Mouse (Mus musculus) thymus, postnatal 36 days (tissue): ENCODE results near the gene Ap5z1.
A peak's percentile ranks its signal among the peaks of the same experiment; 100 is the strongest.

ENCODE experiments used
- DNase-seq, 2 experiments: peaks; one replicate each; pipeline ENCODE4 v3.0.0; 2022; ENCODE audit warnings: mixed read lengths in 2 of 2

Ap5z1 gene

DNA sequence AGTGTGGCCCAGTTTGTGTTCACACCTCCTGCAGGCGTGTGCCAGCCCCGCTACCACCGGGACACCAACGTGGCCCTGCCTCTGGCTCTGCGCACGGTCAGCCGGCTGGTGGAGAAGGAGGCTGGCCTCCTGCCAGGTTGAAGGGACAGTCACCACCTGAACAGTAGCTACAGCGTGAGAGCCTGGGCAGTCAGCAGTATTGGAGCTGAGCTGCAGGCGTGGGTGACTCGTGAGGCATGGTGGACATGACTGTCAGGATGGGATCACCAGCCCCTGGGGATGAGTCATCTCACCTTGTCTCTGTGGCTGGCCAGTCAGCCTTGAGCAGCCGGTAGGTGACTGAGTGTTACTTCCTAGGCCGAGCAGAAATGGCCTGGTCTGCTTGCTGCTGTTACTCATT, 13.6 kb downstream of the Ap5z1 start:
- DNase-seq: no peak

DNA sequence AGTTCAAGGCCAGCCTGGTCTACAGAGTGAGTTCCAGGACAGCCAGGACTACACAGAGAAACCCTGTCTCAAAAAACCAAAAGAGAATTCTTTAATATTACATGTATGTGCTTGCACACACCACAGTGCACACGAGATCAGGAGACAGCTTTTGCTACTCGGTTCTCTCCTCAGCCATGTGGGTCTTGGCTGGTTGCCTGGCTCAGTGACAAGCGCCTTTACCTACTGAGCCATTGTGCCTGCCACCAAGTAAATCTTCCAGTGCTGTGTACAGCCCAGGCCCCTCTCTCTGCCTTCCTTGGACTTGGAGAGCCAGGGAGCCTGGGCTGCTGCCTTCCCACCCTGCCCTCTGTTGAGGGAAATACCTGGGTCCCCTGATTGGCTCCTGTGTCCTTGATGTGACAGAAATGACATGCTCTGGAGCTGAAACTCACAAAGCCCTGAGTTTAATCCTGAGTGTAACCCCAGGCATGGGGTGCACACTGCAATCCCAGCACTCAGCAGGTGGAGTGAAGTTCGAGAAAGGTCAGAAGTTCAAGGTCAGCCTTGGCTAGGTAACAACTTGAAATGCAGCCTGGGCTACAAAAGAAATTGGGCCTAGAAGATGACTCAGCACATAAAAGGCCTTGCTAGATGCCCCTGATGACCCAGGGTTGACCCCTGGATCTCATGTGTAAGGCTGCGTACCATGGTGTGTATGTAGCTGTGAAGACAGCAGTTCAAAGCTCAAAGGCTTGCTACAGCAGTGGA, 14.3 kb downstream of the Ap5z1 start:
- DNase-seq: no peak

DNA sequence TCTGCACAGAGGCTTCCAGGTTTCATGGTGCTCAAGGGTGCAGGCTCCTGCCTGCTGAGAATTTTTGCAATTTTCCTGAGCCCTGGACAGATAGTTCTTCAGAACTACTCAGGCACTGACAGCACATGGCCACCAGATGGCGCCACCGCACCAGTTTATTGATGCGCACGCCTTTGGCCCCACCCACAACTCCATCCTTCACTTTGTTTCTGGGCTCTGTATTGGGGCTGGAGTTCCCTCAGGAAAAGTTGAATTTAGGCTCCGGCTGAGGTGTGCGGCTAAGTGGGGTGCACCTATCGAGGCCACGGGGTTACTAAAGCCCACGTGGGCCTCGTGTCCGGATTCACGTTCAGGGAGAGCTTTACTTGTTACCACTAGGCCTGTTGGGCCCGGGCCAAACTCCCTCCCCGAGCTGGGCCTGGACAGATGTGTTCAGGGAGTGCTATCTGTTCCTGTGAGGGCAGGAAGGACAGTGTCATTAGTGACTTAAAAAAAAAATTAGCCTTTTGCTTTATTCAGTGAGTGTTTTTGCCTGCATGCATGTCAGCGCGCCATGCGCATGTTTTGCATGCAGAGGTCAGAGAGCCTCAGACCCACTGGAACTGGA, 15.2 kb downstream of the Ap5z1 start:
- peak; percentile 63 to 64 for DNase-seq

DNA sequence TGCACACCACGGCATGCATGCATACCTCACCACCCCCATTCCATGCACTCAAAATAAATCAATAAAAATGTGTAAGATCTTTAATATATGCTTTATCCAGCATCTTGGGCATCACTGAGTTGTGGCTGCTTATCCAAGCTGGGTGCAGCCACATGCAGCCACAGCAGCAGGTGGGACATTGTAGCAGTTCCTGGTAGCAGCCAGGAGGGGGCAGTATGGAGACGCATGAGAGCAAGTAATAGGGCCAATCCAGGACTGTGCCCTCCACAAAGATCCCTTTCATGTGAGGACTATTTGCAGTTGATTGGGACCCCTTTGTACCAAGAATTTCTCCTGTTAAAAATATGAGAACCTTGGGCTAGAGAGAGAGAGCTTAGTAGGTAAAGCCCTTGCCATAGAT, 18.8 kb downstream of the Ap5z1 start:
- DNase-seq: peak; percentile 29 to 45

DNA sequence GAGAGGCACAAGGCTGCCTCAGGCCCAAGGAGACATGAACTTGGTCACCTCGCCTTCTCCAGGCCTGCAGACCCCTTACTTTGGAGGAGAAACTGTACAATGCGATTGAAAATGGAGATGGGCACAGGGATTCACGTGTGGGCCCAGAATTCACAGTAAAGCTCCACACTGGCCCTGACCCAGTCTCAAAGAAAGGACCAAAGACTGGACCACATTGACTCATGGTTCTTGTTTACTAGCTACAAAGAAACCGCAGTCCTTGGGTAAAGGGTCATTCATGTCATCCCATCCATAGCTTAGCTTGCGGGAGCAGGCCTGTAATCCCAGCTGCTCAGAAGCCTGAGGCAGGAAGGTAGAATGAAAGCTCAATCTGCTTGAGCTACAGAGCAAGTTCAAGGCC, 19.8 kb downstream of the Ap5z1 start:
- no peak for DNase-seq

DNA sequence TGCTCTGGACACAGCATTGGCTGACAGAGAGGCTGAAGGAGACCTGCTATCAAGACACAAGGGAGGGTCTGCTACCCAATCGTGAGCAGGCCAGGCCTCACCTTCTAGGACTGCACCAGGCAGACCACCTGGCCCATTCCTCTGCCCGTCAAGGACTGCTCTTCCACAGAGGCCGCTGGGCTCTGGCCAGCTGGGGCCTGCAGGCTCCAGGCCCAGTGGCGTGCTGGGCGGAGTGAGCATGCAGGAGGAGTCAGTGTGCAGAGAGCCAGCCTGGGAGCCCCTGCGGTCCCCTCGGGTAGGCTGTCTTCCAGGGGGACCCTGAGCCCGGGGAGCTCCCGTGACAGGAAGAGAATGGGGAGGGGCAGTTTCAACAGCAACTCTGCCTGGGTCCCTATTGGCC, 22.9 kb downstream of the Ap5z1 start:
- DNase-seq: no peak

DNA sequence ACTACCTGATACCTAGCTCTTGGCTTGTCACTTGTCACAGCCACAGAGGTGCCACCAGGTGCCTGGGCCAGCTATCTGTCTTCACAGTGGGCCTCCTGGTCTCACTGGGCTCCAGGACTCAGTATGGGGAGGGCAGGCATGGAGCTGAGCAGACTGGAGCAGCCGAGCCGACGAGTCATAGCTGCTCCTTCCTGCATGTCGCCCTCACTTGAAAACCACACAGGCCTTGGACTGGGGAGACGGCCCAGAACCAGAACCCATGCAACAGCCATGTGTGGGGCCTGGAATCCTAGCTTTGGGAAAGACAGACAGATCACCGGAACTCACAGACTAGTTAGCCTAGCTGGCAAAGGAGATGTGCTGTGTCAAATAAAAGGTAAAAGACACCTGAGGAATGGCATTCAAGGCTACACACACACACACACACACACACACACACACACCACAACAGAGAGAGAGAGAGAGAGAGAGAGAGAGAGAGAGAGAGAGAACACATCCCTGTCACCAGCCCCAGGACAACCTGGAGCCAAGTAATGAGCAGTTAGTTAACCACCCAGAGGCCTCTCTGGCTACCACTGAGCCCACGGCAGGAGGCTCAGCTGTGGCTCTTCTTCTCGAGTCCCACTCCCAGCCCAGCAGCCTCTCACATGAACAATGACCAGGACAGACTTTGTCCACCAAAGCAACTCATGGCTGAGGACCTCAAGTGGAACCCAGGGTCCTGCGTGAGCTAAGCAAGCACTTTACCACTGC, 26.4 kb downstream of the Ap5z1 start:
- DNase-seq: no peak

DNA sequence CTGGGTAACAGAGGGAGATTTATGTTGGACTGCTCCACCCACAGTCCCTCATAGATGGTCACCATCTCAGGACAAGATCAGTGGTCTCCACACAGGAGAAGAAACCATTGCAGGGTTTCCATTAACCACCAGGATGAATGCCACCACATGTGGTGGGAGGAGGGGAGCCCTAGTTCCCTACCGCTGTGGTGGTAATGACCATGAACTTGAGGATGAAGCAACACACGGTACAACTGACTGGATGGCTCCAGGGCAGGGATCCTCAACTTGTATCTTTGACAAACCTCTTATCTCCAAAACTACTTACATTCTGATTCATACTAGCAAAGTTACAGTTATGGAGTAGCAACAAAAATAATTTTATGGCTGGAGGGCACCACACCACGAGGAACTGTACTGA, 29.6 kb downstream of the Ap5z1 start:
- DNase-seq: no peak

DNA sequence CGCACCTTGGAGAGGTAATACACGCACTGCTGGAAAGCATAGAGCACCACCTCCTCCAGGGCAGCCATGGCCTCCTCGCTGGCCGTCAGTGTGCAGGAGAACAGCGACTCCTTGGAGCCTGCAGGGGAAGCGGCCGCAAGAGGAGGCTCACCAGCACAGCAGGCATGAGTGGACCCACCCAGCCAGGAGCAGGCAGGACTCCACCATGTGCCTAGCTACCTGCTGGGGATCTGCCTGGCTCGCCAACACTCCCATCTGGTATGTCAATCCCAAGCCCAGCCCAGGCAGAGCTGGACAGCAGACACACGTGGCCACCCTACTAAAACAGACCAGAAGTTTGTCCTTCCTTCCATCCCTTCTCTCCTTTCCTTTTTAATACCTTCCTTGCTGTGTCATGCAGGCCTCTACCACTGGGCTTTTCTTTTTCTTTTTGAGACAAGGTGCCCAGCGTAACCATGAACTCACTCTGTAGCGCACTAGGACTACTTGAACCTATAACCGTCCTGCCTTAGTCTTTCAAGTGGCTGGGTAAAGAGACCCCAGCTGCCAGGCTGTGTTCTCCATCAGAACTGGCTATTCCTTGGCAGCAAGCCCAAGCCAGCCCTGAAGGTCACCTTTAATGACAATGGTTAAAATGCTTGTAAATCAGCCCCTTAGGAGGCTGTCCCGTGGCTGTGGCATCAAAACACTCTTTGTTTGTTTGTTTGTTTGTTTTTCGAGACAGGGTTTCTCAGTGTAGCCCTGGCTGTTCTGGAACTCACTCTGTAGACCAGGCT, 31.8 kb downstream of the Ap5z1 start:
- no peak for DNase-seq

DNA sequence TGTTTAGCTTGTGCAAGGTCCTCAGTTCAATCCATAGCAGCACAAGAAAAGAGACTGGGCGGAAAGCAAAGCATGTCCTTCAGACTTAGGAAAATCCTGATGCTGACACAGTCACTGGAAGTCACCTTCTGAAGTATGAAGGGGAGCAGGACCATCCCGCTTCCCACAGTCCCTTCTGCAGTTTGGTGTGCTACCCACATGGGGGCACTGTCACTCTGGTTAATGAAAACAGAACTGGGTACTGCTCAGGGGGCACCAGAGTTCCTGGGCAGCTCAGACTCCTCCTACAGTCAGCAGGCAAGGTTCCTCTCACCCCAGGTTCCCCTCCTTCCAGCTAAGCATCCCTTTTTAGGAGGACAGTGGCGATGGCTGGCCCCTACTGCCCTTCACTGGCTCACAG, 35.2 kb downstream of the Ap5z1 start:
- DNase-seq: peak in 1 of 2 experiments; percentile 14

DNA sequence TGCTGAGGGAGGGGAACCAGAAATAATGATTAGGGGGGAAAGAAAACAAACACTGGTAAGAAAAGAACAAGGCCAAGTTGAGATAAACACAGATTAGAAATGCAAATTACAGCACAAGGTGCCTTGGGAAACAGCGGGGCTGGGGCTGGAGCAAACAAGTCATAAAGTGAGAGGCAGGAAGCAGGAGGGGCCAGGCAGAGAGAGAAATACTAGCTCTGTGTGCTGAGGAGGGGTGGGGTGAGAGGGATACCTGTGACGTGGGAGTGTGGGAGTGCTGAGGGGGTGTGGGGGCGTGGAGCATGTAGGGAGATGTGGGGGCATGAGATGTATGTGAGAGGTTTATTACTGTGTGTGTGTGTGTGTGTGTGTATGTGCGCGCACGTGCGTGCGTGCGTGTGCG, 37.2 kb downstream of the Ap5z1 start:
- peak; percentile 7 to 22 for DNase-seq

DNA sequence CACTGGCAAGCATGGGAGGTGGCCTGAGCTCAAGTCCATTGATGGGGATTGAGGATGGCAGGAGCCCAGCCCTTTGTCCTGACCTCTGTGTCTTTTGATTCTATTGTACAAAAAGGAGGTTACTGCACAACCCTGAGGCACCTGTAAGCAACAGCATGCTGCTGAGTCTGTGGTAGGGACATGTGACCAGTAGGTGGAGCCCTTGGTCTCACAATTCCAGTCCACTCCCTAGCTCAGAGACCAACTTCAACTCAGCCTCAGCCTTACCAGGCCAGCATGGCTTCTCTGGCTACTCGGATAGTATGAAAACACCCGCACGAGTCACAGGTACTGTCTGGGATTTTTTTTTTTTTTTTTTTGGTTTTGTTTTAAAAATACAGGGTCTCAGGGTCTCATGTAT, 38.7 kb downstream of the Ap5z1 start:
- peak; percentile 47 to 51 for DNase-seq

DNA sequence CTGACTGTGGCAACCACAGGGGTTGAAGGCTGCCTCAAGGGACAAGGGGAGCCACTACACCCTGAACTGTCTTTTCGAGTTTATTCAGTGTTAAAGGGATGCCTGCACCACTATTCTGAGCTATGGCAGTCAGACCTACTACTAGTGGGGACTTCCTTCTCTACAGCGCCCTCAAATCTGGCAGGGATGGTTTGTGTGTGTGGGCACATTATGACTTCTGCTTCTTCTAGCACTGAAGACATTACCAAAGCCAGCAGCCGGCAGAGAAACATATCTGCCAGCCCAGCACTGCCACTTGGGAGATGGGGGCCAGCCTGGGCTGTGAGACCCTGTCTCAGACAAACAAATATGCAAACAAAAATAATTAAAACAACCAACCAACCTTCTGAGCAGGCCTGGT, 40.4 kb downstream of the Ap5z1 start:
- DNase-seq: no peak

DNA sequence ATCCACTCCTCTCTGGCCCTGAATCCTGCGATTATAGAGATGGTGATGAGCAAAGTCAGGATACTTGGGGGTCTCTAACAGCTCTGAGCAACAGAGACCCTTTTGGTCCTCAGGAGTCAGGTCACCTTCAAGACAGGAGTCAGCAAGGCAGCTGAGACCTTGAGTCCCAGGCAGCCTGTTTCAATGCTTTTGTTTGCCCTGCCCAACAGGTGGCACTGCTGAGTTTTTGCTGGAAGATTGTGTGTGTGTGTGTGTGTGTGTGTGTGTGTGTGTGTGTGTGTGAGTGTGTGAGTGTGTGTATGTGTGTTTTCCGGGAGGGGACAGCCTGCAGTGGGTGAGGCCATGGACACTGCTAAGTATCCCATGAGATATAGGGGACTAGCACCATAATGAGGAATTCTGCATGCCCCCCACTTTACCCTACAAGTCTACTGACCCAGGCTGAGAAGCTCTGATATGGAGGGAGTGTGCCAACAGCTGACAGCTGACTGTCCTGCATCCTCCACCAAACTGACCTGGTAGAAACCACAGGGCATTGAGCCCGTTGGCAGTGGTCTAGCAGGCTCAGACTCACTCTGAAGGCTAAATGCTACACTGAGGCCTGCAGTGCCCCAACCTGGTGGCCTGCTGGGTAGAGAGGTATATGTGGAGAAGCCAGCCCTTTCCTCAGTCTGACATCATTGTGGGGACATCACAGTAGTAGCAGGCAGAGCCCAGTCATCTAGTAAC, 42.1 kb downstream of the Ap5z1 start:
- no peak for DNase-seq

DNA sequence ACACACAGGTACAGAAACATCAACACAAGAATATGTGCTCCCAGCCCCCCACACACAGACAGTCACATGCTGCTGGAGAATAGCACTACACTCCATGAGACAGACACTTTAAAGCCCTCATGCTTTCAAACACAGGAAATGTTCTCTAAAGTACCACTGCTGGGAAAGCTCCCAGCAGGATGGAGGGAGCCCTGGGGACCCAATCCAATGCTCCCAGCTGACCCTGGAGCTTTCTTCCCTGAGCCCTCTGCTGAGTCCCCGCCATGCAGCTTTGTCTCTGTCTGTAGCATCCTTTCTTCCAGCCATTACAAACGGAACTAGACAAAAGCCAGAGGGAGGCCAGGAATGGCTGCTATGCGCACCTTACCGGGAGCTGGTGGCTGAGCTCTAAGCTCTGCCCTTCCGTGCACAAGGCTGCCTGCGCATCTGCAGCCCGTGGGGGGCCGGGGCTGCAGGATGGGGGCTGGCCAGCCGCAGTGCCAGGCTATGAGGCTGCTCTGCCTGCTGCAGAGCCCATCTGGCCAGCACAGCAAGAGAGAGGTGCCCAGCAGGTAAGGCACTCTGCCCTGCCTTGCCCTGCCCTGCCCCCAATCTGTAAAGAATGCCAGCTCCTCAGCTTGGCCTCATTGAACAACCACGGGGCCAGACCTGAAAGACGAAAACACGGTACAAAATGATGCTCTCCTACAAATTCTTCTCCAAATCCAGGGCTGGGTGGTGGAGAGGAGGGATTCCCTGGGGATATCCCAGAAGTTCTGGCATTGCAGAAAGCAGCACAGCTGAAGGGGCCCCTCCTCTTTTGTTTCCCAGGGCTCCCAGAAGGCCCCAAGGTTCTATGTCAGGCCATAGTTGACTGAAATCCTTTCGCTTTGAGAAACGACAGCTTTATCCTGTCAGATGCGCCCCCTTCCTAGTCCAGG, 45.7 kb downstream of the Ap5z1 start:
- no peak for DNase-seq

DNA sequence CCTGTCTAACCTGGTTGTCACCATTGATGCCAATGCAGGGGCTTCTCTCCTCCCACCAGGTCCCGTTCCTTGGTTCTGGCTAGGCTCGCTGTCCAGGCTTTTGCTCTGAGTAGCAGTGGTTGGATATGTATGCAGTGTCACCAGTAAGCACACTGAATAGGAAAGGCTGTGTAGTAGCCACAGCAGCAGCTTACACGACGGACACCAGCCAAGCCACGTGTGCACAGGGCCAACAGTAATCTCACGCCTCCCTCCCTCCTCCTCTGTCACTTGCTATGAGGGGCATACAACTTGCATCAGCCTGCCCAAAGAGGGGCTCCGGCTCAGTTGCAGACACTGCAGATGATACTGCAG, 46.3 kb downstream of the Ap5z1 start:
- DNase-seq: no peak

DNA sequence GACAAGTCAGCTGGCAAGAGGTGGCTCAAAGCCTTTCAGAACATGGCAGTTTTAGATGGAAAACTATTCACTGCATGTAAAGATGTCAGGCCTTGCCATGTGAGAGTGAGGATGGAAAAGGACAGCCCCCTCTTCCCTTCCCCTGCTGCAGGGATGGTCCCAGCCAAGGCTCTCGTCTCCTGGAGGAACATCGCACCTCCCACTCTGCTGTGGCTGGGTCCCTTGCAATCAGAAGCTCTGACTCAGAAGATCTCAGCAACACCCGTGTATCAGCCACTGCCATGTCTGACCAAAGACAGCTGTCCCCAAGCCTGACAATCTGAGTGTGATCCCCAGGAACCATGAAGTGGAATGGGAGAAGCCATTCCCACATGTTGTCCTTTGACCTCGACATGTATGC, 48.4 kb downstream of the Ap5z1 start:
- DNase-seq: no peak

DNA sequence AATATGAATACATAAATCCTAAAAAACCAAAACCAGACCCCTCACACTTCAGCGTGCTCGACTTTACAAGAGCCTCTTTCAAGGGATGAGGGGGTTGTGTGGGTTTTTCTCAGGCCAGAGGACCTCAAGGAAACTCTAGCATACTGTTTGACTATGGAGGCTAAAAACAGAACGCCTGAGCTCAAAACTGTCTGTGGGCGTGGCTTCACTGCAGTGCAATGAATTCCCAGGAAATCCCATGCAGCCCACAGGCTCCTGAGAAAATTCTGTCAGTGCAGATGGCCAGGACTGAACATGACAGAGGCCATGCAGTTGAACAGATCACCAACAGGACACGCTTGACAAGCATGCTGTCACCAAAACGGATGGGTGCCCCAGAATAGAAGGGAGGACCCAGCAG, 55.2 kb downstream of the Ap5z1 start:
- DNase-seq: no peak

DNA sequence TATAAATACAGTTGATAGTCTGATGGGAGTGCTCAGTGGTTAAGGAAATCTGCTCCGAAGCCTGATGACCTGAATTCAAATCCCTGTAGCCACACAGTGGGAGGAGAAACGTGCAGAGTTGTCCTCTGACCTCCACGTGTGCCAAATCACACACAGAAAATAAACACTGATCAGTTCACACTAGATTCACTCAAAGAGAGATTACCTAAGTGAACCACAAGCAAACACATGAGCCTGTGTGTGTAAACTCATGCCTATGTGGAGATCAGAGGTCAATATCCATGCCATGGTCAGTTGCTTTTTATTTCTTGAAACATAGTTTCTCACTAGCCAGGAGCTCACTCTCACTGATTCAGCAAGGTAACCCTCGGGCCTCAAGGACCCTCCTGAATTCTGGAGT, 56.6 kb downstream of the Ap5z1 start:
- no peak for DNase-seq

DNA sequence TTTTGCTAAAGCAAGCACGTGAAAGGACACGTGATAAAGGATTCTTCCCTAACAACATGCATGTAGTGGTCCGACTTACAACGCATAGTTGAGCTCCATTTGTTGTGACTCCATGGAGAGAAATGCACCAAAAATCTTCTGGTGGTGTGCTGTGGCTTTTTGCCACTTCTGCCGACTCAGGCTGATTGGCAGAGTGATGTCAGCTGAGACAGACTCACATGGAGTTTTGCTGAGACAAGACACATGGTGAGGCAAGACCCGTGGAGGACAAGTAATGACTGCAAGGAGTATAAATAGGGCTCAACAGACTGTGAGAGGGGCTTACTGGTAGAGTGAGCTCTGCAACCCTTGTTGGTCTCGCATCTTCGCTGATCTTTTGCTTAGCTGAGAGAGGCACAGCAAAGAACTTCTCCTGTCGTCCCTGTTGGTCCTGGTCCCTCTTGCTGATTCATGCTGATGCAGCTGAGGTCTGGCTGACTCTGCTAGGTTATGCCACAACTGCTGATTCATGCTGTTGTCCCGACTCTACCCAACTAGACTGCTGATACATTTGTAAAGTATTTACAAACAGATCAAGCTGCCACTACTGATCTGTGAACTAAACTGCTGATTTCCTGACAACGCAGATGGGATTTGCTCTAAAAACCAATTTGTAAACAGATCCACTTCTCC, 57.6 kb downstream of the Ap5z1 start:
- DNase-seq: no peak
